ENCODE assay signal across 7 mouse cellular contexts in the genomic region with DNA sequence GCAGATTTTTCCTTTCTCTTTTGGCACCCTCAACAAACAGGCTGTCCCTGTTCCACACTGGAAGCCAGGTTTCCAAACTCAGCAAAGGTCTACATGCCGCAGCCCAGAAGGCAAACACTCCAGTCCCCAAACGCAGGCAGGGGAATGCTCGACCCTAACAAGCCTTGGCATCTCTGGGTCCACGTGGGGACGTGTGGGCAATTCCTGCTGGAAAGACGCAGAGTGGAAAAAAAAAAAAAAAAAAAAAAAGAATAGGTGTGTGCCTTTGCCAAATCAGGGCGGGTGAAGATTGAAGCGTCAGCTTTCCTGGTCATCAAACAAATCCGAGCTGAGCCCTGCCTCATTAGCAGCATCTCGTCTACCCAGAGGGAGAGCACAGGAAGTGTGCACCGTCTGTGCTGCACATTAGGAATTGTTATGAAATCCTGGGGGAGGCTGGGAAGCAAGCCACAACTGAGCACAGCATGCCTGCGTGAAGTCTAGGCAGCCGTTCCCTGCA.
A peak's percentile ranks its signal among the peaks of the same experiment; 100 is the strongest.
DNase-seq lines count a peak whose midpoint lies in the region; ATAC-seq lines count a peak whose summit lies in the region.

No protein-coding gene starts in this region.

- ATAC-seq in frontal cortex, adult (ENCODE audit: low TSS enrichment): peak; percentile 94
- ATAC-seq in erythroblast, adult 5-6 weeks (replicated peaks; ENCODE audit: low FRiP score, poor library complexity, severe bottlenecking): no peak

- peak; percentile 7 for DNase-seq in urinary bladder, postnatal 14 days (ENCODE audit: low spot score)
- no peak for DNase-seq in urinary bladder, postnatal 4 days (ENCODE audit: low spot score in 2 of 2)
- DNase-seq in layer of hippocampus, postnatal 25 days (ENCODE audit: extremely low spot score in 1 of 2, low spot score in 1 of 2): peak; percentile 45 to 48
- DNase-seq in lung, postnatal 36 days: peak; percentile 16
- DNase-seq in kidney, adult 11 months: no peak

Comparison
In these comparisons a context has a peak if more than half of its experiments do, and no peak if none do; other contexts are left out.
1. DNase-seq: peak in urinary bladder, postnatal 14 days (single experiment), layer of hippocampus, postnatal 25 days (2 of 2) and lung, postnatal 36 days (single experiment); none in urinary bladder, postnatal 4 days (0 of 2) and kidney, adult 11 months (single experiment).